Mouse (Mus musculus) limb, embryonic 14.5 days (tissue): ENCODE data around the gene Dusp5. TPM values are rescaled to one million over a fixed set of nuclear protein-coding genes. Genes with fewer than 3 reads are reported as not detected.
"Not testable (repeated sequence)": the region's sequence is repeated elsewhere in the genome, so short reads cannot be mapped to it uniquely, and the experiment has no call there.

ENCODE experiments used
- ATAC-seq: fragments of 200-750 bp; cut with Nextera tagmentation; 2 replicates; pipeline ENCODE4 v1.8.0; 2017; ENCODE audit warnings: low read depth, moderate number of reproducible peaks, moderate TSS enrichment; ENCODE audit not compliant: low FRiP score
- DNase-seq: peaks from one replicate; pipeline ENCODE4 v3.0.0-alpha.2; 2015; ENCODE audit warnings: low spot score
- H3K27ac ChIP-seq: fragments of 300-500 bp; sonication (generic); replicated peaks from 2 replicates; pipeline ENCODE4 v1.5.1; 2014; ENCODE audit warnings: low read depth, mild to moderate bottlenecking, low read length, moderate library complexity, mixed read lengths
- H3K27me3 ChIP-seq: fragments of 300-500 bp; sonication (generic); 2 replicates; pipeline ENCODE4 v1.6.1; 2014; ENCODE audit warnings: low read length, mixed read lengths; ENCODE audit not compliant: control insufficient read depth, insufficient read depth
- H3K36me3 ChIP-seq: fragments of 300-500 bp; sonication (generic); 2 replicates; pipeline ENCODE4 v1.6.1; 2014; ENCODE audit warnings: mild to moderate bottlenecking, low read length, moderate library complexity, mixed read lengths; ENCODE audit not compliant: control insufficient read depth, insufficient read depth
- H3K4me1 ChIP-seq: fragments of 300-500 bp; sonication (generic); 2 replicates; pipeline ENCODE4 v1.6.1; 2014; ENCODE audit warnings: antibody characterized with exemption, low read length, mixed read lengths; ENCODE audit not compliant: control insufficient read depth, insufficient read depth
- H3K4me2 ChIP-seq: fragments of 300-500 bp; sonication (generic); replicated peaks from 2 replicates; pipeline ENCODE4 v1.6.1; 2014; ENCODE audit warnings: low read depth, mild to moderate bottlenecking, low read length, moderate library complexity; ENCODE audit not compliant: severe bottlenecking
- H3K4me3 ChIP-seq: fragments of 300-500 bp; sonication (generic); replicated peaks from 2 replicates; pipeline ENCODE4 v1.5.1; 2014; ENCODE audit warnings: low read length
- H3K9ac ChIP-seq: fragments of 300-500 bp; sonication (generic); 2 replicates; pipeline ENCODE4 v1.6.1; 2014; ENCODE audit warnings: mild to moderate bottlenecking, low read depth, low read length, moderate library complexity; ENCODE audit not compliant: severe bottlenecking
- H3K9me3 ChIP-seq: fragments of 300-500 bp; sonication (generic); 2 replicates; pipeline ENCODE4 v1.6.1; 2016; ENCODE audit warnings: low read length; ENCODE audit not compliant: control insufficient read depth
- WGBS: fragments of 180-500 bp; shearing (Covaris S2); extraction: QIAGEN DNeasy Blood & Tissue Kit; methylation state at CpG from one replicate; pipeline ENCODE4 v1.1.7; 2014; 5-methylcytosine and 5-hydroxymethylcytosine counted together
- polyA plus RNA-seq, 2 experiments: library from polyadenylated mRNA; depleted of rRNA in 1 of 2; stranded (reverse) in 1 of 2; unstranded in 1 of 2; fragments of >200 nt; fragmentation: Nextera tagmentation in 1 of 2; extraction: Ambion mirVana in 1 of 2; gene quantifications; 2 replicates each; pipeline versions ENCODE4 v1.2.1 to v1.2.3; 2012 to 2014

The Dusp5 gene
- polyA plus RNA-seq, 2 experiments: 1.9 to 2.2 TPM

DNA sequence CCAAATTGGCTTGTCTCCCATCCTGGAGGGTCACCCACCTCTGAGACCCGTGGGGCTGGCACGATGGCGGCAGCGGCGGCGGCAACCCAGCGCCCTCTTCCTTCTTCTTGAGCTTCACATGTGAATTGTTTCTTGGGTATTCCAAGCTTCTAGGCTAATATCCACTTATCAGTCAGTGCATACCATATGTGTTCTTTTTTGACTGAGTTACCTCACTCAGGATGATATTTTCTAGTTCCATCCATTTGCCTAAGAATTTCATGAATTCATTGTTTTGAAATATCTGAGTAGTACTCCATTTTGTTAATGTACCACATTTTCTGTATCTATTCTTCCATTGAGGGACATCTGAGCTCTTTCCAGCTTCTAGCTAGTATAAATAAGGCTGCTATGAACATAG is 60.1 kb downstream of the Dusp5 start, which contains the start of gene Nutf2-ps1:
Nutf2-ps1 (minus strand) TSS at position 101 of the 400 bp plus-strand sequence.
- H3K4me2 ChIP-seq, DNase-seq, ATAC-seq, H3K36me3 ChIP-seq, H3K4me3 ChIP-seq, H3K9ac ChIP-seq, H3K27ac ChIP-seq, H3K27me3 ChIP-seq, H3K4me1 ChIP-seq: not testable (repeated sequence)
- WGBS: over 99% methylated on average over 7 of the region's 7 CpGs
- peaks cover 13% of the 10 kb centered on the region for H3K9me3 ChIP-seq

Other genes with a start within 250 kb of the Dusp5 start
- gene Mxi1, start 218.6 kb upstream of the Dusp5 start, polyA plus RNA-seq (2012; rRNA removed): 25.8 and 28.5 TPM in 2 replicates
- 40.1 and 42.2 TPM in 2 replicates for gene Mxi1, start 218.6 kb upstream of the Dusp5 start, polyA plus RNA-seq (2014; fragmentation: Nextera tagmentation; extraction: Ambion mirVana)
- not detected in 2 replicates for gene Gm10197, start 157.3 kb upstream of the Dusp5 start, polyA plus RNA-seq (2012; rRNA removed)
- 4.4 TPM in 1 of 2 replicates, not detected in the other for gene Gm10197, start 157.3 kb upstream of the Dusp5 start, polyA plus RNA-seq (2014; fragmentation: Nextera tagmentation; extraction: Ambion mirVana)
- gene Smndc1, start 138.5 kb upstream of the Dusp5 start, polyA plus RNA-seq (2012; rRNA removed): 25.6 and 33.9 TPM in 2 replicates
- gene Smndc1, start 138.5 kb upstream of the Dusp5 start, polyA plus RNA-seq (2014; fragmentation: Nextera tagmentation; extraction: Ambion mirVana): 38.6 and 40.3 TPM in 2 replicates
- gene Nutf2-ps1, start 60.0 kb downstream of the Dusp5 start, polyA plus RNA-seq (2012; rRNA removed): 52.1 and 70.6 TPM in 2 replicates
- gene Nutf2-ps1, start 60.0 kb downstream of the Dusp5 start, polyA plus RNA-seq (2014; fragmentation: Nextera tagmentation; extraction: Ambion mirVana): 288 and 300 TPM in 2 replicates
- gene Smc3, start 71.3 kb downstream of the Dusp5 start, polyA plus RNA-seq (2012; rRNA removed): 28.2 and 42.4 TPM in 2 replicates
- gene Smc3, start 71.3 kb downstream of the Dusp5 start, polyA plus RNA-seq (2014; fragmentation: Nextera tagmentation; extraction: Ambion mirVana): 60.8 and 64.5 TPM in 2 replicates
- gene Rbm20, start 148.2 kb downstream of the Dusp5 start, polyA plus RNA-seq (2012; rRNA removed): 9.9 and 10.0 TPM in 2 replicates
- gene Rbm20, start 148.2 kb downstream of the Dusp5 start, polyA plus RNA-seq (2014; fragmentation: Nextera tagmentation; extraction: Ambion mirVana): 5.5 and 6.9 TPM in 2 replicates